Mouse (Mus musculus): ENCODE results near the gene Gm20867. TPM values are rescaled to one million over a fixed set of nuclear protein-coding genes. Genes with fewer than 3 reads are reported as not detected.
"Not testable (repeated sequence)": the region's sequence is repeated elsewhere in the genome, so short reads cannot be mapped to it uniquely, and the experiment has no call there.

Gene Gm20867
- not detected in 2 replicates for polyA plus RNA-seq (2015; fragmentation: Nextera tagmentation; extraction: Ambion mirVana)

- H3K27ac ChIP-seq; H3K9me3 ChIP-seq; H3K4me2 ChIP-seq; ATAC-seq (replicated peaks); H3K4me3 ChIP-seq; H3K4me1 ChIP-seq; H3K27me3 ChIP-seq (replicated peaks); H3K36me3 ChIP-seq (replicated peaks); H3K9ac ChIP-seq: not testable (repeated sequence)
- WGBS: no CpG with 5 or more reads among the region's 3 CpGs
Measured at GRCm38 (mm10) chrY:77963104-77963503, at the start of gene Gm20867. Gene Gm20867 (minus strand): TSS chrY:77963204.

Other genes with a start within 250 kb of the Gm20867 start
- gene Gm29564, start 249.8 kb upstream of the Gm20867 start, polyA plus RNA-seq (2015; fragmentation: Nextera tagmentation; extraction: Ambion mirVana): not detected in 2 replicates